Mouse (Mus musculus) testis, adult 2 months (tissue): ENCODE measurements around the gene Gm9945.

Experiments used
- CTCF ChIP-seq: fragments of 200-500 bp; IDR thresholded peaks from 2 replicates; pipeline ENCODE4 v1.5.1; 2012; ENCODE audit warnings: low read depth, mild to moderate bottlenecking, inconsistent platforms, low read length, moderate library complexity; ENCODE audit not compliant: control insufficient read depth, insufficient read depth, insufficient replicate concordance
- POLR2A ChIP-seq: fragments of 200-500 bp; IDR thresholded peaks from 2 replicates; pipeline ENCODE4 v1.6.1; 2012; ENCODE audit warnings: low read depth, mild to moderate bottlenecking, inconsistent platforms, low read length, moderate library complexity; ENCODE audit not compliant: control insufficient read depth

DNA sequence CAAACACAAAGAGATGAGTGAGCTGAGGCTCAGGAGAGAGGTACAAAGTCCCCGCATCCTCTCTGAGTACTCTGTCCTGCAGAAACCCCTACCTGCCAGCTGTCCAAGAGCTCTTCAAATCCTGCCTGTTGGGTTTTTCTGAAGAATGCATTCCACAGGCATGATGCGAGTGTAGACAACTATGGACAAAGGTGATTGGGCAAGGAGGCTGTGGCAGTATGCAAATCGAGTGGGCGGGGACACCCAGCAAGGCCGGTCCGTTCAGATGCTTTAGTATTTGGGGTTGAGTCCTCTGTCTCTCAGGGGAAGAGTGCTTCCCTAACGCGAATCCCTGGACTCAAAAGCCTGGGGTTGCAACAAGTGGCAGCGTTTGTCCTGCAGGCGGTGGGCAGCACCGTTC lies 20.6 kb downstream of the Gm9945 start:
- TF ChIP-seq CTCF: no peak
- TF ChIP-seq POLR2A: no peak
